Mouse (Mus musculus) midbrain, embryonic 15.5 days (tissue): ENCODE results near the gene Smim23. TPM values are rescaled to one million over a fixed set of nuclear protein-coding genes. Genes with fewer than 3 reads are reported as not detected.
A peak's percentile ranks its signal among the peaks of the same experiment; 100 is the strongest.

Experiments used
- ATAC-seq: fragments of 200-750 bp; cut with Nextera tagmentation; replicated peaks from 2 replicates; pipeline ENCODE4 v1.8.0; 2017; ENCODE audit warnings: moderate TSS enrichment
- H3K27ac ChIP-seq: fragments of 300-500 bp; sonication (generic); 2 replicates; pipeline ENCODE4 v1.5.1; 2015; ENCODE audit warnings: mild to moderate bottlenecking, inconsistent platforms
- H3K27me3 ChIP-seq: fragments of 300-500 bp; sonication (generic); replicated peaks from 2 replicates; pipeline ENCODE4 v1.6.1; 2015; ENCODE audit warnings: inconsistent platforms
- H3K36me3 ChIP-seq: fragments of 300-500 bp; sonication (generic); replicated peaks from 2 replicates; pipeline ENCODE4 v1.6.1; 2015; ENCODE audit warnings: inconsistent platforms
- H3K4me1 ChIP-seq: fragments of 300-500 bp; sonication (generic); 2 replicates; pipeline ENCODE4 v1.6.1; 2015; ENCODE audit warnings: inconsistent platforms
- H3K4me2 ChIP-seq: fragments of 300-500 bp; sonication (generic); 2 replicates; pipeline ENCODE4 v1.6.1; 2015; ENCODE audit warnings: inconsistent platforms, mild to moderate bottlenecking, moderate library complexity
- H3K4me3 ChIP-seq: fragments of 300-500 bp; sonication (generic); 2 replicates; pipeline ENCODE4 v1.5.1; 2015; ENCODE audit warnings: mild to moderate bottlenecking, inconsistent platforms
- H3K9ac ChIP-seq: fragments of 300-500 bp; sonication (generic); 2 replicates; pipeline ENCODE4 v1.6.1; 2015; ENCODE audit warnings: mild to moderate bottlenecking, inconsistent platforms
- H3K9me3 ChIP-seq: fragments of 300-500 bp; sonication (generic); 2 replicates; pipeline ENCODE4 v1.6.1; 2016; ENCODE audit warnings: inconsistent platforms
- WGBS: fragments of 180-500 bp; shearing (Covaris S2); methylation state at CpG from one replicate; pipeline ENCODE4 v1.1.7; 2015; ENCODE audit warnings: mixed read lengths; 5-methylcytosine and 5-hydroxymethylcytosine counted together
- polyA plus RNA-seq: library from polyadenylated mRNA; unstranded; fragments of >200 nt; fragmentation: Nextera tagmentation; extraction: Ambion mirVana; gene quantifications from 2 replicates; pipeline ENCODE4 v1.2.1, GENCODE M21; 2015

Gene Smim23
- polyA plus RNA-seq, 1 experiment from 2014 or later = not detected

DNA sequence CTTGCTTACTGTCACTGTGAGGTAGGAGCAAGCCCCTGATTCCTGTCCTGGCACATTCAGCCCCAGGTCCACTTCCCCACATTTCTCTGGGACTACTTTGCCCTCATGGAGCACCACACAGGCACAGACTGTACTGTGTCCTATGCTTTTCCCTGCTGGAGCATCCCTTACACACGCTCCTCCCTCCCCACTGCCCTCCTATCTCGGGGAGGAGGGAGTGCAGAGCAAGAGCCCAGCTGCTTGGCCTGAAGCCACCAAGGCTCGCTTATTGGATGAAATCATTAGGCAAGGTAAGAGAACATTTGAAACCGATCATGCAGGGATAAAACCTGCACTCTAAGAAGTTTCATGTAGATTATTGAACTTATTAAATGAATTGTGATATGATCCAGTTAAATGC is 20.7 kb downstream of the Smim23 start:
- Histone ChIP-seq H3K4me3 (no peak overlapping the region), H3K27me3 (no peaks in the 10 kb centered on the region), H3K36me3 (no peaks in the 10 kb centered on the region), H3K4me1 (no peaks in the 10 kb centered on the region), H3K9me3 (no peaks in the 10 kb centered on the region), H3K9ac (no peak overlapping the region), H3K27ac (no peak overlapping the region), H3K4me2 (no peak overlapping the region)
- ATAC-seq = no peak
- WGBS = 51% methylated on average over 4 of the region's 4 CpGs

DNA sequence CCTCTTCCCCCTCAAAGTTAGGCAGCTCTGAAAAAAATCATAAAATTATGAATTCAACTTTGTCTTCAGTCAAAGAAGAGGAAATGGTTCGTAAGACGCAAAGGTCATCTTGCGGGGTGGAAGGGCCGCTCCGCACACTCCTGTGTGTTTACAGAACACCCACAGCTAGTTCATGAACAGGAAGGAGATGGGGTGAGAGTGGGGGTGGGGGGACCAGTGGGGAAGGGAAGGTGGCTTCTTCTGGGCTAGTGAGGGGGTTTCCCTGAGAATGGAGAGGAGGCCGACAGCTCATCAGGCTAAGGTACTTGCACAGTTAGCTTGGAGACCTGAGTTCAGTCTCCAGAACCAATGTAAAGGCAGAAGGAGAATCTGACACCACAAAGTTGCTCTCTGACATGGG is 22.7 kb downstream of the Smim23 start:
- Histone ChIP-seq H3K27ac (no peak overlapping the region), H3K9me3 (no peaks in the 10 kb centered on the region), H3K4me2 (no peak overlapping the region), H3K36me3 (no peaks in the 10 kb centered on the region), H3K9ac (no peak overlapping the region), H3K27me3 (no peaks in the 10 kb centered on the region), H3K4me1 (no peaks in the 10 kb centered on the region), H3K4me3 (no peak overlapping the region)
- WGBS = 94% methylated on average over 6 of the region's 6 CpGs
- ATAC-seq = no peak

DNA sequence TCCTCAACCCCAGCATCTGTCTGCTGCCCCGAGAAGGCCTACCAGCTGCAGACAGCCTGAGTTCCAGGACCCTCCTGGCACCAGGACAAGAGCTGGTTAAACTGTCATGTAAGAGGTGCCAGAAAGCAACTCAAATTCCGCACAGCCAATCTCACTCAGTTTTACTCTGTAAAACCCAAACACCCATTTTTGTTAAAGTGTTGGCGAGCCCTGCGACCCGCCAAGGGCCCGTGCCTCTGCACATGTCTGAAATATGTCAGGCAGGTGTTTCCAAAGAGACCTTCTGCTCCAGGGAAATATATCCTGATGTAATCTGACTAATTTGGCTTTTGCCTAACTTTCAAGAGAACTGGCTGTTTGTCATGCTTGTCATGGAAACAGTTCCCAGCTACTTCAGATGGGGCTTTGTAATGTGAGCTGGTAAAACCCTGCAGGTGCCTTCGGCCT is 23.5 kb downstream of the Smim23 start:
- Histone ChIP-seq H3K4me3 (no peak overlapping the region), H3K27ac (no peak overlapping the region), H3K9me3 (no peaks in the 10 kb centered on the region), H3K4me1 (no peaks in the 10 kb centered on the region), H3K27me3 (no peaks in the 10 kb centered on the region), H3K36me3 (no peaks in the 10 kb centered on the region), H3K4me2 (no peak overlapping the region), H3K9ac (no peak overlapping the region)
- 68% methylated on average over 7 of the region's 7 CpGs for WGBS
- no peak for ATAC-seq

DNA sequence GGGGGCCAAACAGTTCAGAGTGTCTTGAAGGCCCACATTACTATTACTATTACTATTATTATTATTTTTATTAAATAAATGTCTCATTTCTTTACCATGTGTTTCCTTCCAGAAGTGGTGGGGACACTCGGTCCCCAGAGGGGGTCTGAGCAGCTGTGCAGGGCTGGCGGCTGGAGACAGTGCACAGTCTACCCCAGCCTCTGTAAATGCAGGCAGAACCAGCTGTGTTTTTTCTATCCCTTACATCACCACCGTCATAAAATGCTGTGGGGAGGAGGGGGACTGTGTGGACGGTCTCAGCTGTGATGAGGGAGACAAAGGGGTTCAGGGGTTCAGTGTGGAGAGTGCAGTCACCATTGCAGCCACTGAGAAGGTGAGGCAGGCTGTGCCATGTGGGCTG is 26.0 kb downstream of the Smim23 start:
- Histone ChIP-seq H3K4me3 (no peak overlapping the region), H3K4me2 (no peak overlapping the region), H3K9me3 (no peaks in the 10 kb centered on the region), H3K9ac (no peak overlapping the region), H3K36me3 (no peaks in the 10 kb centered on the region), H3K27me3 (no peaks in the 10 kb centered on the region), H3K4me1 (no peaks in the 10 kb centered on the region), H3K27ac (no peak overlapping the region)
- WGBS = 65% methylated on average over 4 of the region's 4 CpGs
- ATAC-seq = no peak

- Histone ChIP-seq H3K9ac (no peak overlapping the region), H3K4me1 (no peaks in the 10 kb centered on the region), H3K27me3 (no peaks in the 10 kb centered on the region), H3K27ac (no peak overlapping the region), H3K9me3 (no peaks in the 10 kb centered on the region), H3K36me3 (no peaks in the 10 kb centered on the region), H3K4me3 (no peak overlapping the region), H3K4me2 (no peak overlapping the region)
- no peak for ATAC-seq
- WGBS = 82% methylated on average over 10 of the region's 10 CpGs
Measured at GRCm38 (mm10) chr11:32794759-32795445, 29.5 kb downstream of the Smim23 start.

- Histone ChIP-seq H3K9ac (no peak overlapping the region), H3K9me3 (no peaks in the 10 kb centered on the region), H3K4me3 (no peak overlapping the region), H3K27ac (no peak overlapping the region), H3K27me3 (no peaks in the 10 kb centered on the region), H3K4me2 (no peak overlapping the region), H3K36me3 (no peaks in the 10 kb centered on the region), H3K4me1 (no peaks in the 10 kb centered on the region)
- no peak for ATAC-seq
- 83% methylated on average over 5 of the region's 5 CpGs for WGBS
Measured at GRCm38 (mm10) chr11:32786201-32786600, 38.2 kb downstream of the Smim23 start.

GRCm38 (mm10) chr11:32785591-32786147 is 38.7 kb downstream of the Smim23 start:
- H3K36me3 ChIP-seq = no peaks in the 10 kb centered on the region
- no peak overlapping the region for H3K4me3 ChIP-seq
- ATAC-seq = no peak
- WGBS = 88% methylated on average over 6 of the region's 6 CpGs
- H3K9ac ChIP-seq = no peak overlapping the region
- no peaks in the 10 kb centered on the region for H3K4me1 ChIP-seq
- H3K27me3 ChIP-seq = no peaks in the 10 kb centered on the region
- H3K27ac ChIP-seq = no peak overlapping the region
- no peak overlapping the region for H3K4me2 ChIP-seq
- no peaks in the 10 kb centered on the region for H3K9me3 ChIP-seq

DNA sequence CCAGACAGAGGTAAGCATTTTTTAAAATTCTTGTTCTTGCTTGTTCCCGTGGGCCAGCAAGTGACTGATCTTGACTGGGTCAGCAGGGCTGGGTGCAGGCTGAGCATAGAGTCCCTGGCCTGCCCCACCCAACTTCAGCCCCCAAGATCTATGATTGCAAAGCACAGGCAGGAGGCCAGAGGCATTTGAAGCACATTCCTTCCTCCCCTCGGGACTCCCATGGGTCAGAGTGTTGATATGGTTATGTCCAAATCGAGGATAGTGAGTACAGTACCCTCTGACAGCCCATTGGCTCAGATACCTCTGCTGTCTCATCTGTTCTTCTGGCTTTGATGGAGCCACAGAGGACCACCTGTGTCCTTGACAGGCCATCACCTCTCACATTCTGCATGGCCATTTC is 41.7 kb downstream of the Smim23 start:
- WGBS = 82% methylated on average over 3 of the region's 3 CpGs
- no peak for ATAC-seq
- Histone ChIP-seq H3K4me3 (no peak overlapping the region), H3K9me3 (no peaks in the 10 kb centered on the region), H3K9ac (no peak overlapping the region), H3K27me3 (no peaks in the 10 kb centered on the region), H3K36me3 (no peaks in the 10 kb centered on the region), H3K27ac (no peak overlapping the region), H3K4me2 (no peak overlapping the region), H3K4me1 (no peaks in the 10 kb centered on the region)

DNA sequence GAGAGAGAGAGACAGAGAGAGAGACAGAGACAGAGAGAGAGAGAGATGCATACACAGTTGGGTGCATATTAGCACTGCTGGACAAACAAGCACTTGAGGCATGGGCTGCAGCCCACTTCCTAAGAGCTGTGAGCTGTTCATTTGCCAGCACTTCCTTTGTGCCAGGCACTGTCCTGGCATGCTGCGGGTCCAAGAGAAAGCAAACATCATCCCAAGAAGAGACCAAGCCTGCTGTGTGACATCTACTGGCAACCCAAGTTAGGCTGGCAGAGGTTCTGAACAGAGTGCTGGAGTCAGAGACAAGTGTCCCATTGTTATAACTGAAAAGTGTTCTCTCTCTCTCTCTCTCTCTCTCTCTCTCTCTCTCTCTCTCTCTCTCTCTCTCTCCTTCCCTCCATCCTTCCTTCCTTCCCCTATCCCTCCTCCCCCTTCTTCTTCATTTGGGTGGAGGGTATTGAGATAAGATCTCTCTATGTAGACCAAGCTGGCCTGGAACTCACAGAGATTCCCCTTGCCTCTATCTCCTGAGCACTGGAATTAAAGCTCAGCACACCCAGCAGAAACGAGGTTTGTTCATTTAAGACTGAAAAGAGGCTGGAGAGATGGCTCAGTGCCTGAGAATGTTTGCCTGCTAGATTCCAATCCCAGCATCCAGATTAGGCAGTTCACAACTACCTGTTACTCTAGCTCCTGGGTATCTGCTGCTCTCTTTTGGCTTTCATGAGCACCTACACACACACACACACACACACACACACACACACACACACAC is 42.6 kb downstream of the Smim23 start:
- H3K9me3 ChIP-seq = no peaks in the 10 kb centered on the region
- no peak overlapping the region for H3K9ac ChIP-seq
- 49% methylated on average over 2 of the region's 2 CpGs for WGBS

DNA sequence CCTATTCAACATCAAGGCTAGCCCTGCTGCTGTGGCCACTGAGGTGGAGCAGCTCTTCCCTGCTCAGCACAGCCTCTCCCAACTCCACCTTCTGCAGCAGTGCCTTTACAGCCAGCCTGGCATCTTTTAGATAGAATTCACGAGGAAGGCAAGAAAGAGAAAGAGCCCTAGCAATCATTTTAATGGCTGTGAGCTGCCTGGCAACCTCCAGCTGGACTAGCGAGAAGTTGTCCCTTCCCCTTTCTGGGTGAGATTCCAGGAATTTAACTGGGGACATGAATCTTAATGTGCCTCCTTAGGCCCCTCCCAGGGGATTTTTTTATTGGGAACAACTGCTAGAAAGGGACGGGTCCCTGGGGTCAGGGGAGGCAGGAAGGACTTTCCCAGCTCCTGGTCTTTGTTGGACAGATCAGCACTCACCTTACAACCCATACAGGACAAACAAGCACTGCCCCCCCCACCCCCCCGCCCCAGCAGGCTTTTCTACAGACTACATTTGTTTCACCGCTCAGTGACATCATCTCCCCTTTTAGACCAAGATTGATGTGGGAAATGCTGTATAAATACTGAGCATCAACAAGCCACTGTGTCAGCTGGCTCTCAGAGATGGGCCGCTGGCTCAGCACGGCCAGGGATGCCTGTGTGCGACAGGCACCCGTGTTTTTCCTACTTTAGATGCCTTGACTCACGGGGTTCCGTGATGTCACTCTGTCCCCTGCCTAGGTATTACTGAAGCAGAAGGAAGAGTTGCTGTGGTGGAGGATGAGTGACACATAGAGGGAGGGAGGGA is 43.5 kb downstream of the Smim23 start:
- Histone ChIP-seq H3K27ac (no peak overlapping the region), H3K27me3 (no peaks in the 10 kb centered on the region), H3K4me3 (no peak overlapping the region), H3K9ac (no peak overlapping the region), H3K4me2 (no peak overlapping the region), H3K36me3 (no peaks in the 10 kb centered on the region), H3K4me1 (no peaks in the 10 kb centered on the region), H3K9me3 (no peaks in the 10 kb centered on the region)
- ATAC-seq = peak; percentile 42; the same call in 1 of the 2 replicates
- 53% methylated on average over 11 of the region's 11 CpGs for WGBS

More for the DNA sequence above, 42.6 kb downstream of the Smim23 start:
- Histone ChIP-seq H3K27ac (no peak overlapping the region), H3K4me1 (no peaks in the 10 kb centered on the region), H3K4me3 (no peak overlapping the region), H3K36me3 (no peaks in the 10 kb centered on the region), H3K27me3 (no peaks in the 10 kb centered on the region), H3K4me2 (no peak overlapping the region)
- peak; percentile 74 for ATAC-seq

GRCm38 (mm10) chr11:32768642-32769343 is 55.6 kb downstream of the Smim23 start:
- Histone ChIP-seq H3K9me3 (no peaks in the 10 kb centered on the region), H3K36me3 (no peaks in the 10 kb centered on the region), H3K27ac (no peak overlapping the region), H3K4me3 (no peak overlapping the region), H3K27me3 (no peaks in the 10 kb centered on the region), H3K4me1 (no peaks in the 10 kb centered on the region), H3K4me2 (no peak overlapping the region), H3K9ac (no peak overlapping the region)
- ATAC-seq = no peak
- 82% methylated on average over 12 of the region's 12 CpGs for WGBS
